Mouse (Mus musculus) liver, embryonic 14.5 days (tissue): Measurements from ENCODE around the gene Ccdc61.

Source experiments
- CTCF ChIP-seq: IDR thresholded peaks from 2 replicates; pipeline ENCODE4 v1.5.1; 2016; ENCODE audit warnings: antibody characterized with exemption, low read depth, control low read depth
- EP300 ChIP-seq: IDR thresholded peaks from 2 replicates; pipeline ENCODE4 v1.6.1; 2016; ENCODE audit warnings: antibody characterized with exemption, low read depth

- TF ChIP-seq CTCF, result no peak
- TF ChIP-seq EP300, result no peak
These were observed 47.6 kb upstream of the Ccdc61 start for GRCm38 (mm10) chr7:18957569-18958383.
